Mouse (Mus musculus) gastrocnemius, postnatal 25 days (tissue): ENCODE measurements around the gene Glmn. TPM values are rescaled to one million over a fixed set of nuclear protein-coding genes. Genes with fewer than 3 reads are reported as not detected.

Experiments used
- DNase-seq: peaks from one replicate; pipeline ENCODE4 v3.0.0; 2022
- total RNA-seq, 2 experiments: library from RNA; stranded (reverse); gene quantifications; 1 replicate in 1 of 2; 2 replicates in 1 of 2; pipeline ENCODE4 v1.2.3; 2021

Gene Glmn
- total RNA-seq, 2 experiments from 2014 or later = 5.3 to 5.8 TPM

DNA sequence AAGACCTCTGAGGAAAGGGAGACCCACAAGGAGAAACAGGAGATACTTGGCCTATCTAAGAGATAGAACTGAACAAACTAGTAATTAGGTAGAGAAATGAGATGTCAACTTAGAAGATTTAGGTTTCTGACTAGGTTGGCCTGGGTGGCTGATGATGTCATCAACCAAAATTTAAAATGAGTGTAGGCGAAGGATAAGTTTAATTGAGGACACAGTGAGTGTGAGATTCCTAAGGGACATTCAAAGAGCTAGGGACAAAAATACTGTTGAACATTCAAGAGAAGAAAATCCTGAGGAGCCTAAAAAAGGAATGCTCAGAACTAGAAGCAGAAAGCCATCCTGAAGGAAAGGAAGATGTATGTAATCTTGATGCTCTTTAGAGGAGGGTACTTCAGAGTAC, 81.6 kb downstream of the Glmn start:
- DNase-seq = no peak

GRCm38 (mm10) chr5:107515453-107515852, 82.2 kb downstream of the Glmn start:
- no peak for DNase-seq

DNA sequence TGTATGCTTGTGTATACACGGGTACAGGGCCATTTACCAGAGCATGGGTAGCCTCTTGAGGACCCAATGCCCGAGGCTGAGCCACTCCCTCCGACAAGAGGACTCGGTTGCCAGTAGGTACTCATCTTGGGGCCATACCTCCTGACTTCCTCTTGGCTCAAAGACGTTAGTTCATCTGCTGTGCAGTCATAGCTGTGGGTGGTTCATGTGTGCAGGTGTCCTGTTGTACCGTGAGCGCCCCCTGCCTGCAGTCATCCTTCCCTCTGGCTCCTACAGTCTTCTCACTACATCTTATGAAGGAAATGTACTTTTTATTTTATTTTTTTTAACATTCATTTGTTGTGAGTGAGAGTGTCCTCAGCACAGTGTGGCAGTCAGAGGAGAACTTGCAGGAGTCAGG, 84.1 kb downstream of the Glmn start:
- DNase-seq = peak; percentile 20

DNA sequence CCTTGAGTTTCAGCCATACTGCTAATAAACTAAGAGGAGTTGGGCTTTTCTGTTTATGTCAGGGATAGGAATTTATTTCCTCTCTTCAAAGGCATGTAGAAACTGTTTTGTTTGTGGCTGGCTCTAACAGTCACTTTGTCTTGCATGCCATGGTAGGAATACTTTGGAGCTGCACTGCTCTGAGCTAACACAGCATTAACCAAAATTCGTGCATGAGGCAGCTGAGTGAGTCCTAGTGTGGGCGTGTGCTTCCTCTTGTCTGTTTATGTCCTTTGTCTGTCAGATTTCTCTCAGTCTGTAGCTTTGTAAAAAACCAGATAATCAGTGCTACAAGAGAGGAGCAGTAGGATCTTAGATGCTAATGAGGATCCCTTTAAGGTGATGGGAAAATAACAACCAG, 86.4 kb downstream of the Glmn start:
- DNase-seq = no peak

GRCm38 (mm10) chr5:107510503-107510902, 87.2 kb downstream of the Glmn start:
- peak; percentile 36 for DNase-seq

DNA sequence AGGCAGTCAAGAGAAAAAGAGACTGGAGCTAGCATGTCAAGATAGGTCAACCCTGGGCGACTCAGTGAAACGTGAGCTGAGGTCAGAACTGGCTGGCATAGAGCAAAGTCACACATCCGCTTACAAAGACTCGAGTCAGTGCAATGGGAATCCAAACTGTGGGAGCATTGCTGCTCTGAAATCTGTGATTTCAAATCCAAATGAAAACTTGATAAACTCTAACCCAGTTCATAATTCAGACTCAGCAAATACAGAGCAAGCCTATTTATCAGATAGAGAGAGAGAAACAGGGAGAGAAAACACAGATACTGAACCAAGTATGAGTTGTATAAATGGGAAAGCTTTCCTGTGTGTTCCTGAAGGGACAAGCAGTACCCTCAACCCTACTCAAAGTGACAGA, 90.4 kb downstream of the Glmn start, which contains the start of gene Gm42669:
Gene Gm42669, plus strand, starts transcription at position 301 of the 400 bp plus-strand sequence.
- DNase-seq = no peak

- no peak for DNase-seq
Observed at GRCm38 (mm10) chr5:107500741-107501140, 96.9 kb downstream of the Glmn start.

DNA sequence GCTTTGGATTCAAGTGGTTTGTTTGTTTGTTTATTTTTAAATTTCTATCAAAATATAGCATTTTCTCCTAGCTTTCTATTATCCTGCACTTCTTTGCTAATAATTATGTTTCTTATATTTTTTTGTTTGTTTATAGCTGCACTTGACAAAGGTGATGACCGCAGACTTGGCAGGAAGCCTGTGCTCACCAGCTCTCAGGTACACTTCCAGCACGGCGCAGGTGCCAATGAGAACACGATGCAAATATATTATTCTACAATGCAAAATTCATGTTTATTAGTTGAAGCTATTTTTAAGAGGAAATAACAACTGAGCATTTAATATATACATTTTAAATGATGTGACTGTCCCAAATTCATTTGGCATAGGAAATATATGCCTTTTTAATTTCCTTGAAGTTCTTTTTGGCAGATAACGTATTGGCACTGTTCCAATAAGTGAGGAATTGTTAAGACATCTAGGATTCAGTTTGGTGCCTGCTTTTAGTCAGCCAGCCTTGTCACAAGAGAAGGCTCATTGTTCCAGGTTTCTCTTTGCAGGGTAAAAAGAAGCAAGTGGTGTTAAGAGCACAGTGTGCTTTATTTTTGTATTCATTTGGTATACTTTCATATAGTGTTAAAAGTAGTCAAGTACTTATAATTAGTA, 97.7 kb downstream of the Glmn start:
- DNase-seq = no peak

Other genes with a start within 250 kb of the Glmn start
- gene Ephx4, start 195.2 kb downstream of the Glmn start, total RNA-seq = under 1 TPM; 0.64 to 0.75 TPM
- gene Lpcat2b, start 166.3 kb downstream of the Glmn start, total RNA-seq = not detected
- 10 to 100 TPM in 1 of 2 experiments, 1 to 10 TPM in 1; 8.7 to 10.8 TPM for gene Btbd8, start 159.9 kb downstream of the Glmn start, total RNA-seq
- not detected for gene Gm42669, start 90.3 kb downstream of the Glmn start, total RNA-seq
- gene 1700028K03Rik, start 63.2 kb downstream of the Glmn start, total RNA-seq = not detected
- gene Rpap2, start 515 bp downstream of the Glmn start, total RNA-seq = 10 to 100 TPM; 10.3 to 11.3 TPM
- under 1 TPM in 1 of 2 experiments, not detected in 1; 0.29 TPM for gene Gfi1, start 128.1 kb upstream of the Glmn start, total RNA-seq
- not detected for gene Ube2d2b, start 232.2 kb upstream of the Glmn start, total RNA-seq